Mouse (Mus musculus): Measurements from ENCODE around the gene Arrdc2. TPM values are rescaled to one million over a fixed set of nuclear protein-coding genes. Genes with fewer than 3 reads are reported as not detected.

The Arrdc2 gene
- 17.1 and 19.4 TPM in 2 replicates for polyA plus RNA-seq (2012; rRNA removed)

GRCm38 (mm10) chr8:70839408-70840351, at the start of gene Arrdc2:
Gene Arrdc2, minus strand, starts transcription at chr8:70839720.
- H3K4me1 ChIP-seq (ENCODE audit: control insufficient read depth, insufficient read depth, low read length), result peaks cover 17% of the 10 kb centered on the region
- no peaks in the 10 kb centered on the region for H3K27me3 ChIP-seq (ENCODE audit: control insufficient read depth, insufficient read depth, low read length)
- H3K36me3 ChIP-seq (ENCODE audit: control insufficient read depth, insufficient read depth, low read length), result no peaks in the 10 kb centered on the region
- H3K4me3 ChIP-seq (ENCODE audit: control insufficient read depth, low read depth, low read length), result peak within 1 kb of the TSS; percentile 96
- TF ChIP-seq POLR2A (IDR thresholded peaks at IDR 0.05; ENCODE audit: control insufficient read depth, low read depth, low read length), result peak; percentile 98
- no peak for TF ChIP-seq CTCF (IDR thresholded peaks at IDR 0.05; ENCODE audit: control insufficient read depth, insufficient read depth, insufficient replicate concordance, low read depth, low read length)
- H3K27ac ChIP-seq (ENCODE audit: control insufficient read depth, insufficient read depth, low read depth, low read length), result peak within 1 kb of the TSS; percentile 97

- H3K4me1 ChIP-seq (ENCODE audit: control insufficient read depth, insufficient read depth, low read length), result peaks cover 15% of the 10 kb centered on the region
- H3K27ac ChIP-seq (ENCODE audit: control insufficient read depth, insufficient read depth, low read depth, low read length), result no peak overlapping the region
- H3K4me3 ChIP-seq (ENCODE audit: control insufficient read depth, low read depth, low read length), result no peak overlapping the region
- TF ChIP-seq POLR2A (IDR thresholded peaks at IDR 0.05; ENCODE audit: control insufficient read depth, low read depth, low read length), result no peak
- TF ChIP-seq CTCF (IDR thresholded peaks at IDR 0.05; ENCODE audit: control insufficient read depth, insufficient read depth, insufficient replicate concordance, low read depth, low read length), result no peak
- H3K36me3 ChIP-seq (ENCODE audit: control insufficient read depth, insufficient read depth, low read length), result no peaks in the 10 kb centered on the region
- H3K27me3 ChIP-seq (ENCODE audit: control insufficient read depth, insufficient read depth, low read length), result no peaks in the 10 kb centered on the region
Measured at GRCm38 (mm10) chr8:70887669-70888068, 48.1 kb upstream of the Arrdc2 start.

- no peak overlapping the region for H3K4me3 ChIP-seq (ENCODE audit: control insufficient read depth, low read depth, low read length)
- no peaks in the 10 kb centered on the region for H3K27me3 ChIP-seq (ENCODE audit: control insufficient read depth, insufficient read depth, low read length)
- no peaks in the 10 kb centered on the region for H3K36me3 ChIP-seq (ENCODE audit: control insufficient read depth, insufficient read depth, low read length)
- H3K27ac ChIP-seq (ENCODE audit: control insufficient read depth, insufficient read depth, low read depth, low read length), result no peak overlapping the region
- TF ChIP-seq CTCF (IDR thresholded peaks at IDR 0.05; ENCODE audit: control insufficient read depth, insufficient read depth, insufficient replicate concordance, low read depth, low read length) (no peak), POLR2A (IDR thresholded peaks at IDR 0.05; ENCODE audit: control insufficient read depth, low read depth, low read length) (no peak)
- peaks cover 4% of the 10 kb centered on the region for H3K4me1 ChIP-seq (ENCODE audit: control insufficient read depth, insufficient read depth, low read length)
Measured at GRCm38 (mm10) chr8:70885612-70886011, 46.1 kb upstream of the Arrdc2 start.

- Histone ChIP-seq H3K27me3 (ENCODE audit: control insufficient read depth, insufficient read depth, low read length) (no peaks in the 10 kb centered on the region), H3K36me3 (ENCODE audit: control insufficient read depth, insufficient read depth, low read length) (no peaks in the 10 kb centered on the region)
- TF ChIP-seq CTCF (IDR thresholded peaks at IDR 0.05; ENCODE audit: control insufficient read depth, insufficient read depth, insufficient replicate concordance, low read depth, low read length), result no peak
- TF ChIP-seq POLR2A (IDR thresholded peaks at IDR 0.05; ENCODE audit: control insufficient read depth, low read depth, low read length), result no peak
Measured at GRCm38 (mm10) chr8:70884683-70885082, 45.2 kb upstream of the Arrdc2 start.

GRCm38 (mm10) chr8:70884186-70884585, 44.7 kb upstream of the Arrdc2 start:
- Histone ChIP-seq H3K4me3 (ENCODE audit: control insufficient read depth, low read depth, low read length) (no peak overlapping the region), H3K27me3 (ENCODE audit: control insufficient read depth, insufficient read depth, low read length) (no peaks in the 10 kb centered on the region), H3K4me1 (ENCODE audit: control insufficient read depth, insufficient read depth, low read length) (peaks cover 4% of the 10 kb centered on the region), H3K27ac (ENCODE audit: control insufficient read depth, insufficient read depth, low read depth, low read length) (no peak overlapping the region), H3K36me3 (ENCODE audit: control insufficient read depth, insufficient read depth, low read length) (no peaks in the 10 kb centered on the region)
- TF ChIP-seq CTCF (IDR thresholded peaks at IDR 0.05; ENCODE audit: control insufficient read depth, insufficient read depth, insufficient replicate concordance, low read depth, low read length) (no peak), POLR2A (IDR thresholded peaks at IDR 0.05; ENCODE audit: control insufficient read depth, low read depth, low read length) (no peak)

More at GRCm38 (mm10) chr8:70884683-70885082, 45.2 kb upstream of the Arrdc2 start:
- no peak overlapping the region for H3K4me3 ChIP-seq (ENCODE audit: control insufficient read depth, low read depth, low read length)
- peaks cover 4% of the 10 kb centered on the region for H3K4me1 ChIP-seq (ENCODE audit: control insufficient read depth, insufficient read depth, low read length)
- H3K27ac ChIP-seq (ENCODE audit: control insufficient read depth, insufficient read depth, low read depth, low read length), result no peak overlapping the region

- H3K4me1 ChIP-seq (ENCODE audit: control insufficient read depth, insufficient read depth, low read length), result no peaks in the 10 kb centered on the region; the same call in 1 of the 2 replicates
- no peaks in the 10 kb centered on the region for H3K36me3 ChIP-seq (ENCODE audit: control insufficient read depth, insufficient read depth, low read length)
- H3K4me3 ChIP-seq (ENCODE audit: control insufficient read depth, low read depth, low read length), result no peak overlapping the region
- no peak overlapping the region for H3K27ac ChIP-seq (ENCODE audit: control insufficient read depth, insufficient read depth, low read depth, low read length)
- TF ChIP-seq CTCF (IDR thresholded peaks at IDR 0.05; ENCODE audit: control insufficient read depth, insufficient read depth, insufficient replicate concordance, low read depth, low read length) (no peak), POLR2A (IDR thresholded peaks at IDR 0.05; ENCODE audit: control insufficient read depth, low read depth, low read length) (no peak)
- no peaks in the 10 kb centered on the region for H3K27me3 ChIP-seq (ENCODE audit: control insufficient read depth, insufficient read depth, low read length)
Measured at GRCm38 (mm10) chr8:70880546-70880945, 41.0 kb upstream of the Arrdc2 start.

- no peaks in the 10 kb centered on the region for H3K36me3 ChIP-seq (ENCODE audit: control insufficient read depth, insufficient read depth, low read length)
- TF ChIP-seq CTCF (IDR thresholded peaks at IDR 0.05; ENCODE audit: control insufficient read depth, insufficient read depth, insufficient replicate concordance, low read depth, low read length) (no peak), POLR2A (IDR thresholded peaks at IDR 0.05; ENCODE audit: control insufficient read depth, low read depth, low read length) (no peak)
- H3K27me3 ChIP-seq (ENCODE audit: control insufficient read depth, insufficient read depth, low read length), result no peaks in the 10 kb centered on the region
- no peak overlapping the region for H3K4me3 ChIP-seq (ENCODE audit: control insufficient read depth, low read depth, low read length)
- no peaks in the 10 kb centered on the region; the same call in 1 of the 2 replicates for H3K4me1 ChIP-seq (ENCODE audit: control insufficient read depth, insufficient read depth, low read length)
- no peak overlapping the region for H3K27ac ChIP-seq (ENCODE audit: control insufficient read depth, insufficient read depth, low read depth, low read length)
Measured at GRCm38 (mm10) chr8:70880126-70880525, 40.6 kb upstream of the Arrdc2 start.
